Mouse (Mus musculus) layer of hippocampus, adult 11-12 months (tissue): ENCODE results near the gene Prrg2.
A peak's percentile ranks its signal among the peaks of the same experiment; 100 is the strongest.

Experiments
- DNase-seq: peaks from one replicate; pipeline ENCODE4 v3.0.0; 2022; ENCODE audit warnings: low spot score

The Prrg2 gene

DNA sequence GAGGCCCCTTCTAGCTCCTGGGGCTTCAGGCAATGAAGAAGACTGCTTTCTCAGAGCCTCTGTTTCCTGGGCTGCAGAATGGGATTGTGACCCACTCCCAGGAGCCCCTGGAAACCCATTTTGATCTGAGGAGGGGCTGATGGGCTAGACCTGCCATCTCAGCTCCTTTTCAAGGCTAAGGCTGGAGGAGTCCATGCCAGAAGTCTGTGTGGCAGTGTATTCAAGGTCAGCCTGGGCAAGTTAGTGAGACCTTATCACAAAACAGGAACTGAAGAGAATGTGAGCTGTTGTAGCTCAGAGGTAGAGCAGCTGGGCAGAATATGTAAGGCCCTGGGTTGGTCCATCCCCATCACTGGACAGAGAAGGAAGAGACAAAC lies 5.5 kb downstream of the Prrg2 start:
- DNase-seq, result no peak

DNA sequence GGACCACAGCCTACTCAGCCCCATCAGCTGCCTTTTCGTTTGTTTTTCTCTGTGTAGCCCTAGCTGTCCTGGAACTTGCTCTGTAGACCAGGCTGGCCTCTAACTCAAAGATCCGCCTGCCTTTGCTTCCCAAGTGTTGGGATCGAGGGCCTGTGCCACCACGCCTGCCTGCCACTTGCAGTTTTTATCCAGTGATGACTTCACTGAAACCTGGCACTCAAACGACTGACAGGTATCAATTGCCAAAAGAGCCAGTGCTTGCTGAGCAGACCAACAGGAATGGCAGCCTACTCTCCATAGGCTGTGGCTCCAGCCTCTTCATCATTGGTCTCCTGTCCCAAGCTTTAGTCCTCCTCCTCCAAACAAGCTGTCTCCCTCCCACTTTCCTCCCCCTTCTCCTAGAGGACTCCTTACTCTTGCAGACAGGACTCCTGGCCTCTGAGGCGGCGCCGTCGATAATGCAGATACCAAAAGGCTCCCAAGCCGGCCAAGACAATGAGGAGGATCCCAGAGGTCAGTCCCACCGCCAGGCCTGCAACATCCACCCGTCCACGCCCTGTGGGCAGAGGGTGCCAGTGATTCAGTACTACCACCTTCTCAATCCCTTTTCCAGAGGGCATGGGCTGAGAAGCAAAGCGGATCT lies 6.0 kb downstream of the Prrg2 start:
- DNase-seq, result no peak

DNA sequence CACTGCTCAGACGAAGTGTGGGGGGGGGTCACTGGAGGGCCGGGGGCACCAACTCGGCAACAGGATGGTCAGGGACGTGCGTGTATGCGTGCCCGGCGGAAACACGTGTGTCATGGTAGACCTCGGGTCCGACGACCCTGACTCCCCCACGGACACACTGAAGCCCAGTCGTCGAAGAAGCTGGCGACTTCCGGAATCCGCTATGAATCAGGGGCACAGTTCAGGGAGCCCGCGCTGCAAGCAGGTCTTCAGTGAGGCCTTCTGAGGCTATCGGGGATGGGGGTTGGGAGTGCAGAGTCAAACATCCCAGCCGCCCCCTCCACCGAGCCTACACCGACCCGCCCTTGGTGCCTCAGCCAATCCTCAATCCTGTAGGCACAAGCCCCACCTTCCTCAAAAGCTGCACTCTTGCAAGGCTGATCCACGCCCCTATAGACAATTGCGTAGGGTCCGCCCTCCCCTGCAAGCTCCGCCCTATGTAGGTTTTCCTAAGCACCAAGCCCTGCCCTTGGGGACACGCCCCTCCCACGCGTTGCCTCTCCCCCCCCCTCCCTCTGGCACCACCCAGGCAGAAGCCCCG lies 8.5 kb downstream of the Prrg2 start:
- peak; percentile 95 for DNase-seq

DNA sequence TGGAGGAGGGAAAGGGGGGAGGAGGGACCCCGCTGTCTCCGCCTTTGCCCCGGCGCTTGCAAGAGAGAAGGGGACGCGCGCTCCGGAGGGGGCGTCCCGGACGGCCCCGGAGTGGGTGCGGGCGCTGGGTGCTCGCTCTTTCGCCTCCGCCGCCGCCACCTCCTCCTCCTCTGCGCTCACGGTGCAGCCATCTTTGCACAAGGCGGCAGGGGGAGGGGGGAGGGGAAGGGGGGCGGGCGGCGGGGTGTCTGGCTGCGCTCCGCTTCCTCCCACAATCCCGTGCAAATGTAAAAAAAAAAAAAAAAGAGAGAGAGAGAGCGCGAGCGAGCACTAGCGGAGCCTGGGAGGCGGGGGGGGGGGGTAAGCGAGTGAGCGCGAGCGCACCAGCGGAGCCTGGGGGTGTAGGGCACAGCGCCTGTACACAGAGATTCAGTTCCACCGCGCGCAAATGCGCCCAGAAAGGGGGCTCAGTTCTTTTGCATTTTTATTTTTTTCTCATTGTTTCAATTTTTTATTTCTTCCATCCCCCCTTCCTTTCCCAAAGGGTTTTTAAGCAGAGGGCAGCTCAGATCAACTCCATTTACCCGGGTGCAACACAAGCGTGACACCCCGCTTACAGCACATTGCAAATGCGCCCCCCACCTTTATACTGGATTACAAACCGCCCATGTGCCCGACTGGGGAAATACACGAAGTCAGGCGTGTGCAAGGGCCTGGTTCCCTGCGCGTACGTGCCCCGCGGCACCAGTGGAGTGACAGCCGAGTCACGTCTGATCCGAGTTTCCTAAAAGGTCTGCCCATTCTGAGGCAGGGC lies 9.2 kb downstream of the Prrg2 start:
- peak; percentile 64 for DNase-seq

DNA sequence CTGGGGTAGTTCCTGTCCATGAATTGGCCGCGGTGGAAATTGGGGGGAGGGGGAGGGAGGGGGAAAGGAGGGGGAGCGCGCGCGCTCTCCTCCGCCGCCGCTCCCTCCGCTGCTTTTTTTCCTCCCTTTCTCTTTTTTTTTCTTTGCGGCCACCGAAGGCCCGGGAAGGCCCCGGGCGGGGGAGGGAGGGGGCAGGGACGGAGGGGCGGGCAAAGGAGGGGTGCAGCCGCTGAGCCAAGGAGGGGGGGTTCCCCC lies 9.7 kb downstream of the Prrg2 start, which contains the start of gene Prr12:
Gene Prr12 (minus strand): TSS at position 20 of the 255 bp plus-strand sequence.
- no peak for DNase-seq

DNA sequence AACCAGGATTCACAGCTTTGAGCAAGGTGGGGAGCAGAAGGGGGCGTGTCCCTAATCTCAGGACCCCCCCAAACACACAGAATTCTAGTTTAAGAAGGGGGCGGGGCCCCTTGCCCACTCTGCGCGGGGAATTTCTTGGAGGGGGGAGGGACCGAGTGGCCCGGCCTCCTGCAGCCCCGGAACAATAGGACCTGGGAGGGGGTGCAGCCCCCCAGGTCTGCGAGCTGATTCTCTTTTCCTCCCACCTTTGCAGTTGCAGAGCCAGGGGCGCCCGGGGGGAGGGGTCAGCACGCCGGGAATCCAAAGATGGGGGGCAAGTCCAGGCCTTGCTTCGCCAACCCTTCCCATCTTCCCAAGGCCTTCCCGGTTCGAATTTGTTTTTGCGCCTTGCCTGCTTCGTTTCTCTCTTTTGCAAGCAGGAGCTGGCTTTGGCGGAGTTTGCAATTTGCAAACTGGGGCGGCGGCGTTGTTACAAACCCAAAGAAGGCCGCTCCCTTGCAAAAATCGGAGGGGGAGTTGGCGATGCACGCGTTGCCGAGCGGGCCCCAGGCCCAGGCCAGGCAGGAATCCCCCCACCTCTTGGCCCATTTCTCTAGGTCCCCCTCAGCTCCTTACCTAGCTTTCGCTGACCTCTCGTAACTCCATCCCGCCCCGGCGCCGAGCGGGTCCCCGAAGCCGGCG lies 10.2 kb downstream of the Prrg2 start:
- DNase-seq, result peak; percentile 57

DNA sequence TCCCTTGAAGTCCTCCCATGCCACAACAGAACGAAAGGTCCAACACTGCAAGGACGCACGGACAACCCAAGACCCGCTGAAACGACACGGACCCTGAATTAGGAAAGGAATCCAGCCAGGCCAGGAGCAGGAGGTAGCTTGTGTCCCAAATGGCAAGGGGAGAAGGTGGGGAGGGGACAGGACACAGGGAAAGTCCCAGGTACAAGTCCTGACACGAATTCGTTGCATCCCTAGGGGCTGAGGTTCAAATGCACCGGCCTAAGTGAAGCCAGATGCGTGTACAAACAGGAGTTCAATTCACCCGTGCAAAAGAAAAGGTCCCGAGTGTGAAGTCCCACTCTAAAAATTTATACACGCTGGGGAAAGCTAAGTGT lies 10.9 kb downstream of the Prrg2 start:
- no peak for DNase-seq

DNA sequence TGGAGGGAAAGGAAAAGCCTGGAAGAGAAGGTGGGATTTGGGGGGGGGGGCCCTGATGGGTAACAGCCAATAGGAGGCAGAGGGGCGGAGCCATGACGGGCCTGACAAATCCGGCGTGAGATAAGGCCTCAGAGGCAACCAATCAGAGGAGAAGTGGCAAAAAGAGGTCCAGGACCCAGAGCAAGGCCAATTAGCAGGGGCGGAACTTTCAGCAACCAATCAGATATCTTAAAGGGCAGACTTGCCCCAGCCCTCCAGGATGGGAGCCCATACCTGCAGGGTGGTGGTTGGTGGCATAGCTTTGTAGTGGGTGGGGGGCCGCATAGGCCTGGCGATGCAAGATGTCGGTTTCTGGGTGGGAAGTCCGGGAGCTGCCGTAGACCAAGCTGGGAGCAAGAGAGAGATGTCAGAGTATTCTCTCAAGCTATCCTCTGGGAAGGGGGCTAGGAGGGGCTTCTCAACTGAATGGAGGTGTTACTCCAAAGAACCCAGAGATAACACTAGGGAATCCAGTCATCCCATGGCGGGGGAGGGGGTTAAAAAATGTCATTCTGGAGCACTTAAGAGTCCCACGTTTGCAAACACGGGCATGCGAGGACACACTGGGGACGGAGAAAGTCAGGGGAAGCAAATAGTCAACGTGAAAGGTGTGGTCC lies 11.4 kb downstream of the Prrg2 start:
- DNase-seq, result peak; percentile 79

DNA sequence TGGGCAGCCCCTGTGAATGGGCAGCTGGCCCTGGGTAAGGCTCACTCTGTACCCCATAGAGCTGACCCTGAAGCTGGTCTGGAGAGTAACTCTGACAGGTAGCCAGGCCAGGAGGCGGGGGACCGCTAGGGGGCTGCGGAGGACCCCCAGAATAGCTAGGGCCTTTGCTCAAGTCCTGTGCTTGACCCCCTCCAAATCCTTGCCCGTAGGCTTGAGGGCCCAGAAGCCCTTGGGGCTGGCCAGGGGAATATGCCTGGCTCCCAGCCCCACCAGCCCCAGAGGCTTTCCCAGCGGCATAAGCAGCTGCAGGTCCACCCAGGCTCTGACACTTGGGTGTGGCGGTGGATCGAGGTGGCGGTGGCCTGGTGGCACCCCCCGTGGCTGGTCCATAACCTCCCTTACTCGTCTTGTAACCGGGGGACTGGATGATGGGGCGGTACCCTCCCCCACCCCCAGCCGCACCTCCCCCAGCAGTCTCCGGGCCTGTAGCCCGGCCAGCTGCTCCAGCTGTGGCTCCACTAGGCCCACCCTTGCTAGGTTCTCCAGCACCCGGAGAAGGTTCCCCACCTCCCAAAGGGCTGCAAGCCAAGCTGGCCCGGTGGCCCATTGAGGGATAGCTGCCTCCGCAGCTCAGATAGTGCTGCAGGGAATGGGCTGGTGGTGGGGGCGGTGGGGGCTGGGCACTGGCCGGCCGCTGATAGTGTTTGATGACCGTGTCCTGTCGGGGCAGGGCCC lies 13.4 kb downstream of the Prrg2 start:
- no peak for DNase-seq

DNA sequence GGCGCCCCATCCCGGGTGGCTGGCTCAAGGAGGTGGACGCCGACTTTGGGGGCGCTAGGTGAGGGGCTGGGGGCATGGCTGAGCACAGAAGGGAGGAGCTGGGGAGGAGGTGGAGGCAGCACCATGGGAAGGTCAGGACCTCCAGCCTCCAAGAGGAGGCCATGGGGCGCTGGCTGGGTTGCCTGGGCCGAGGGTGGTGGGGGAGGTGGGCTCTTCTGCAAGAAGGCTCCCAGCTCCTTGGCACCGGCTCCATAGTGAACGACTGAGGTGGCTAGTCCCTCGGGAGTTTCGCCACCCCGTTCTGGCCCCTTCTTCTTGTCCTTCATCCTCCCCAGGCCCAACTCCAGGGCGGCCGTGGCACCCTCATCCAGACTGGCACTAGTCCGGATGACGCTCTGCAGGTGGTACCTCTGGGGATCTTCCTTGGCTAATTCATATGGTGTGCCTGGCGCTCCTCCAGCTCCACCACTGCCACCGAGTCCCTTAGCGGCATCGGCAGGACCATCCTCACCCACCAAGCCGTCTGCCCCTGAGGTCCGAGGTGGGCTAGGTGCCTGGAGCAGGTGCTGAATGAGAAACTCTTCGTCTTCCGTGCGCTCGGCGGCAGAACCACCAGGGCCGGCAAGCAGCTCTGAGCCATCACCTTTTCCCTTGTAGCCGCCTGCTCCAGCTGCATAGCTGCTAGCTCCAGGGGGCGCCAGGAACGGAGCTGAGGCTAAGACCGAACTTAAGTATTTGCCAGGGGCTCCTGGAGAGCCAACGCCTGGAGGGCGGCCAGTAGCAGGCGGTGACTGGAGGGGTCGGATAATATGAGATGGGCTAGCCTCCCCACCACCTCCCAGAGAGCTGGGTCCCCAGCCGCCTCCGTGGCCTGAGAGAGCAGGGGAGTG lies 14.2 kb downstream of the Prrg2 start:
- DNase-seq, result no peak

DNA sequence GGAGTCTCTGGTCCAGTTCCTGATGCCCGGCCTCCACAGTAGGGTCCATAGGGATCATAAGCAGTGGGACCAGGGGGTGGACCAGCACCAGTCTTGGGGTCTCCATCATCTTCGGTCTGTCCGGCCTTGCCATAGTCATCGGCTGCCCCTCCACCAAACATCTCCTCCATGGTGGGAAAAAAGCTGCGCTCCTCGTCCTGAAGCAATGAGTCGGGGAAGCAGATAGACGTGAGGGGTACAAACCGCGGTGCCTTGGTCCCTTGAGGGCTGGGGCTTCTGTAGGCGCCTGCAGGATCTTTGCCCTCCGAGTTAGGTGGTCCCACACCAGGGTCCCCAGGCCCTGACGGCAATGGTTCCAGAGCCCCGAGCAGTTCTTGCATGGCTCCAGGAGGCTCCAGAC lies 15.0 kb downstream of the Prrg2 start:
- no peak for DNase-seq

DNA sequence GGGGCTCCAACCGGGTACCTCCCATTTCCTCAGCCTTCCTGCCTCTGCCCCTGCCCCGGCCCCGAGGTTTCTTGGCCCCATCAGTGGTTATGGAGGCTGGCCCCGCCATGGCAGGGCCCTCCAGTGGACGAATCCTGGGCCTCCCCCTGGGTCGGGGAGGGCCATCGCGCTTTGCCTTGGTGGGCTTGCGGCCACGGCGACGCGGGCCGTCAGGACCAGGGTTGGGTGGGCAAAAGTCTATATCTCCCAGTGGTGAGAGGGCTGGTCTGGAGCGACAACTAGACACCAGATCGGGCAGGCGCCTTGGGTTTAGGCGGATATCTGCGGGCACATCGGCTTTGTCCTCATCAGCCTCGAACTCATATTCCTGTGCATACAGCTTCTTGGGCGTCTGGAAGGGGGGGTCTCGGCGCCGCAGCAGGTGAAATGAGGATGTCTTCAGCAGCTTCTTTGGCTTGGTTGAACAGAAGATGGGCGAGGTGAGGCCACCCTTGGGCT lies 15.6 kb downstream of the Prrg2 start:
- no peak for DNase-seq

DNA sequence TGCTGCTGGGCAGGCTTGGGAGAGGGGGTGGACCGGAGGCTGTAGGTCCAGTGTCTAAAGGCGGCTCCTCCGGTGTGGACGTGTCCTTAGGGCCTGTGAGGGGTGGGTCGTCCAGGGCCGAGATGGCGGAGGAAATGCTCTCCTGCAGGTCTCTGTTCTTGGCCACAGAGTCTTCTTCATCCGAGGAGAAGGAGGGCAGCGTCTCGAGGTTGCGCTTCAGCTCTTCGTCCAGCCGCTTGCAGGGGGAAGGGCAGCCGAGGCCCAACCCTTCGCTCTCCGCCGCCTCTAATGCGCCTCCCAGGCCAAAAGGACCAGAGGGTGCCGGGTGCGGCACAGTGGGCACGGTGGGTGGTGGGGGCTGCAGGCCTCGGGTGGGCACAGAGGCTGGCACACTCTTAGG lies 16.7 kb downstream of the Prrg2 start:
- DNase-seq, result no peak

DNA sequence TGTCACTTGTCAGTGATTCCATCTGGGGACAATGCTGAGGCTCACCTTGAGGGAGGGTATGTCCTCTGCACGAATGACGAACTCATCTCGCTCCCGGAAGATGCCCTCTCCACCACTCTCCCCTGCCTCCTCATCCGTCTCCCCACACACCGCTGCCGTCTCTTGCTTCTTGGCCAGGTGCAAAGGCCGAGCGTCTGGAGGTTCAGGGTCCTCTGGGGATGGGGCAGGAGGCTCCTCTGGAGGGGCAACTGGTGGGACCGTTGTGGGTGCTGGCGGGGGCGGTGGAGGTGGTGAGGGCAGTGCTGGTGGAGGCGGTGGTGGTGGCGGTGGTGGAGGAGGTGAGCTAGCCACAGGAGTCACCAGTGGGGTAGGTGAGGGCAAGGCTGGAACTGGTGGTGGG lies 19.2 kb downstream of the Prrg2 start:
- DNase-seq, result no peak

DNA sequence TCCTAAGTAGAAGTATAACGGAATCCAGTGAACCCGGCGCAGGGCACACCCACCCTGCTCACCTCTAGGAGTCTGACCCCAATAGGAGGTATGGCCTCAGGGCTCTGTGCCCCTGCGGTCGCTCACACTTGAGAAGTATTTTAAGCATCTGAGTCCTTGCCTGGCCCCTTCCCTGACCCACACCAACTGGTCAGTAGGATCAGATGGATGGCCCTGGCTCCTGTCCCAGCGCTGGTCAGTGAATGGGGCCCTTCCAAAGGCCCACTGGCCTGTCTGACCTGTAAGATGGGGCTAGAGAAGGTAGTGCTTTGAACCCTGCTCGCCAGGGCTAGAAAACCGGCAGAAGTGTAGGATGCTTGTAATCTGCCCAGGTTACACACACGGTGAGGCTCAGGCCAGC lies 21.6 kb downstream of the Prrg2 start:
- no peak for DNase-seq

DNA sequence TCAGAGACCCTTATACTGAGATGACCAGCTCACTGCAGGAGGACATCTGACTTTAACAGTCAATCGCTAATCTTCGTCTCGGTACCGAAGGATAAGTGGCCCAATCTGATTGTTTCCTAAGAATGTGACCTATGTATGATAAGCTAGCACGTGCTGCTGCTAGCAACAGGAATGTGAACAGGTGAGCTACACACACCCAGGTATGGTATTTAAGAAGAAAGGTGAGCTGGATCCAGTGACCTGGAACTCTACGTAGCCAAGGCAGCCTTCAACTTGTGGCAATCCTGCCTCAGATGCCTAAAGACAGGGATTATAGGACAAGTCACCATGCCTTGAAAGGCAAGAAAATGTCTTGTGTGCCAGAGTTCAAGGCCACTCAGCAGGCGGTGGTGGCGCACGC lies 24.1 kb downstream of the Prrg2 start:
- DNase-seq, result no peak

DNA sequence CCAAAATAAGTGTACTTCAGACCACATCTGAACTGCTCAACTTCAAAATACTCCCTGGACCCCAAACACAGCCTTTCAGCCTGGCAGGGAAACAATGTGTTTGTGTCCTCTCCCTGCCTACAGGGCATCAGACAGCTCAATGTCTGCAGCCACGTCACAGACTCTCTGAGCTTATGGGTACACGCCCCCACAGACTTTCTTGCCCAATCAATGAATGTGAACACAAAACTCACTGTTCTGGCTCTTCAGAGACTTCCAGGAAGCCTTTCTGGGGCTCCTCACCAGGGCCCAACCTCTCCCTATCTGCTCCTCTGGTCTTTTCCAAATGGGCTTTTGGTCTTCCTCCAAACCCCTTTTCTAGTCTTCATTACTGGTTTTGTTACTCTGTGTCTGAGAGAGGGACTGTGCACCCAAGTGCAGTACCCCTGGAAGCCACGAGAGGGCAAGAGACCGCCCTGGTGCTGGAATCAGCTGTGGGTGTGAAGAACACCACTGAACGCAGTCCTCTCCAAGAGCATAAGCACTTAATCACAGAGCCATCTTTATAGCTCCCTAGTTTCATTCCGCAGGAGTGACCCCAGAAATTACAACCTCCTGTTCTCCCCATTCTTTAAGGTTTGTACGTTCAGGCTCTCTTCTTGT lies 24.6 kb downstream of the Prrg2 start:
- no peak for DNase-seq

DNA sequence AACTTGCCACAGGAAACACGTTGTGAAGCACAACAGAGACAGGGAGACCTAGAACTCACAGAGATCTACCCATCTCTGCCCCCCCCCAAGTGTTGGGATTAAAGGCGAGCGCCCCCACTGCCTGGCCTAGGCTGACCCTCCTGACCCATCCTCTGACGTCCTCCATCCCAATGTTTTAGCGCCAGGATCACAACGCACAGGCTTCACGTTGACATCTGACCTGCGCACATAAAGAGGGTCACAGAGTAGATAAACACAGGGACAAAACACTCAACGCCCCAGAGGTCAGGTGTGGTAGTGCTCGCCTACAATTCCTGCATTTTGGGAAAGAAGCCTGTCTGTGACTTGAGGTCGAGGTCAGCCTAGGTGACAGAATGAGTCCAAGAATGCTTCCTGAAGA lies 25.8 kb downstream of the Prrg2 start:
- DNase-seq, result no peak

DNA sequence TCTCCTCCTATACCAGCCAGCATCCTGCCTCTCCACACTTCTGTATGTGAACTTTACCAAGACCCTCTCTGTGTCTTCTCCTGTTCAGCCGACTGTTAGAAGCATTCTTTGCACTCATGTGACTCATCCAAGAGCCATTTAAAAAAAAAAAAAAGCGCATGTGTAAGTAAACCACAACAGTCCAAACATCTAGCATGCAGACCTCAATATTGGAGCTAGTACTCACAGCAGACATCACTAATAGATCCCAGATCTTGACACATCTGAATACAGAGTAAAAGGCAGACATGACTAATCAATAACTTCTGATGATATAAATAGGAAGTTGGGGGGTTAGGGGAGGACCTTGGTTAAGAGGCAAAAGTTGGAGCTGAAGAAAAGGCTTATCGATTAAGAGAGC lies 26.8 kb downstream of the Prrg2 start:
- no peak for DNase-seq

DNA sequence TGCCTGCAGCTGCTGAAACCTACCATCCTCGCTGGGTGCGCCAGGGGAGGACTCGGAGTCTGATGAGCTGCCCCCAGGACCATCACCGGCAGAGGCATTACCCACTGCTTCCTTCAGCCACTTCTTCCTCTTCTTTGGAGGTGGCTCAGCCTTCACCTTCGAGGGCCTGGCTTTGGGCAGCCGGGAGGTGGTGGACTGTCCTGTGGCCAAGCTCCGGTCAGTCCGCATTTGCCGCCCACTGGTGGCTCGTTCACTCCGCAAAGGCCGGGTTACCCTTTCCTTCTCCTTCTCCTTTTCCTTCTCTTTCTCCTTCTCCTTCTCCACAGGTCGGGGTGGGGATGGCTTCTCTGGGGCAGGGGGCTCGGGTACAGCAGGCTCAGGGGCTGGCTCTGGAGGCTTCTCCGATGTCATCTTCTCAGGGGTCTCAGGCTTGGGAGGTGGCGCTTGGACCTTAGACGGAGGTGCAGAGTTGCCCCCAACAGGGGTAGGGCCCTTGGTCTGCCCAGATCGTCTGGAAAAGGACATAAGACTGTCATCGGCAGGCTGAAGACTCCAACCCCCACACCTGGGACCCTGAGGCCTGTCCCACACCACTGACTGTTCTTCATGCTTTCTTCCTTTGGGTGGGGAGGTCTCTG lies 28.6 kb downstream of the Prrg2 start:
- no peak for DNase-seq
